Mouse (Mus musculus) kidney, adult 2 months (tissue): ENCODE measurements around the gene Ube2c.

Source experiments
- CTCF ChIP-seq: fragments of 200-500 bp; conservative IDR thresholded peaks from 2 replicates; pipeline ENCODE4 v1.5.1; 2011; ENCODE audit warnings: low read depth, mild to moderate bottlenecking, control low read depth, low read length, moderate library complexity, mixed read lengths; ENCODE audit not compliant: insufficient read depth, insufficient read length
- POLR2A ChIP-seq: fragments of 200-500 bp; IDR thresholded peaks from one replicate; pipeline ENCODE4 v1.6.1; 2011; ENCODE audit warnings: low read depth, low read length, control low read depth

DNA sequence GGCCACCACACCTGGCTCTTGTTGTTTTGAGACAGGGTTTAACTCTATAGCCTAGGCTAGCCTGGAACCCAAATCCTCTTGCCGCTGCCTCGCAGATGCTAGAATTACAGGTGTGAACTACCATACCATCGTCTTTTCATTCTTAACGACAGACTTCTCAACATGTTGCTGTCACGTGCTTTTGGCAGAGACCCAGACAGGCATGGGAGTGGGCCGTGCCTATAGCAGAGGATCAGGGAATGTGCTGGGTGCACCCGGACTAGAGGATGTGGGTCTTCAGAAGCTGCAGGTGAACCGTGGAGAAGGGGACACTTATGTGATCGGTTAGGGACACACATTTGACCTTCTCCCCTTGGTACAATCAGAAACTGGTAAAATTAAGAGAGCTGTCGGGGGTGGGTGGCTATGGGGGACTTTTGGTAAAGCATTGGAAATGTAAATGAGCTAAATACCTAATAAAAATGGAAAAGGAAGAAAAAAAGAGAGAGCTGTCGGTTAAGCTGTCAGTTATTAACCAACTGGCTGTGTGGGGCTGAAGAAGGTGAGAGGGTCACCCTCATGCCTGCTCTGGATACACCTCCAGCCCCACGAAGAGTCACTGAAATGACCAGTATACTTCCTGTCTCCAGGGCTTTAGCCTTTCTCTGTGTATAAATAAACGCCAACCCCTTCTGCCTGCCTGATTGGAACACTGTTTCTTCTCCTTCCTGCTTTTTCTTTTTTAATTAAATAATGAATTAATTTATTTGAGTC is 30.7 kb downstream of the Ube2c start:
- TF ChIP-seq POLR2A (no peak), CTCF (no peak)
